Mouse (Mus musculus) cerebellum, adult 2 months (tissue): ENCODE results near the gene Med27.

Experiments
- CTCF ChIP-seq: fragments of 200-500 bp; IDR thresholded peaks from 2 replicates; pipeline ENCODE4 v1.5.1; 2011; ENCODE audit warnings: low read depth, mild to moderate bottlenecking, control low read depth, low read length, moderate library complexity, borderline replicate concordance; ENCODE audit not compliant: insufficient read depth
- POLR2A ChIP-seq: fragments of 200-500 bp; IDR thresholded peaks from 2 replicates; pipeline ENCODE4 v1.6.1; 2011; ENCODE audit warnings: low read length, control low read depth, borderline replicate concordance; ENCODE audit not compliant: insufficient read depth

DNA sequence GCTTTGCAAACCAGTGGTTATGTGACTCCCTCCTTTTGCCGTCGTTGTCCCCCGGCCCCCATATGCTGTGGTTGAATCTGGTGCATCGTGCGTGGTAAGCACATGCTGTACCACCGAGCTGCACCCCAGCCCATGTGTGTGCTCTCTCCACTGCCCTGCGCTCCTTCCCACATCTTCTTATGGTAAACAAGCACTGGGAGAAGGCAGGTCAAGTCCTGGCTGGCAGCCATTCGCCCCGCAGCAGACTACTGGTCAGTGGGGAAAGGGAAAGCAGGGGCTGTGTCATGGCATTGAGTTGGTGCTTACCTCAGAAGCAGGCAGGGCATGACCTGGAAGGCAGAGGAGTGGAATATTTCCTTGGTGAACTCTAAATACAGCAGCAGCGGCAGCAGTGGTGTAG is 58.3 kb downstream of the Med27 start:
- TF ChIP-seq CTCF (no peak), POLR2A (no peak)
